13 mouse cellular contexts compared by ENCODE assay signal in the genomic region with DNA sequence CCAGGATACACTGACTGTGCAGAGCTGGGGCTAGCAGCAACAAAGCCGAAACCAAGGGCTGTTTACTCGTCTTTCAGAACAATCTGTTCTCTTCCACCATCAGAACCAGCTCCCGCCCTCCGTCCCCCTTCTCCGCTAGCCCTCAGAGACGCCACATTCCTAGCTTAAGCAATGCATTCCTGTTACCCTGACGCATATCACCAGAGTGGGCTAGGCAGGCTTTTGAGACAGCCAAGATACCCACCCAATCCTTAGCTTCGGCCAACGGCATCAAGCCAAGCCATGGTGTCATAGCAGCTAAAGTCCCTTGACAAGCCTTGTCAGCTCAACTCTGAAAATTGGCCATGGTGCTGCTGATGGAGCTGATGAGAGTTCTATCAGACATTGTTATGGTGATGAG.
DNase-seq lines count a peak whose midpoint lies in the region; ATAC-seq and TF ChIP-seq lines count a peak whose summit lies in the region.
"Had no signal": no experiment of that assay in that cellular context is flagged by ENCODE, and none has a peak within 500 bp of the region (broad histone marks: within the 10 kb centered on the region; RNA-seq: fewer than 3 reads in every experiment).

No protein-coding gene starts in this region.

- no peak overlapping the region for H3K4me3 ChIP-seq in gastrocnemius, adult 2 months
- no peak overlapping the region for H3K4me3 ChIP-seq in forebrain, postnatal 0 days (ENCODE audit: low read depth, low read length)
- H3K4me3 ChIP-seq: limb, embryonic 15.5 days; midbrain, embryonic 12.5 days; neural tube, embryonic 15.5 days had no signal

- ATAC-seq in forebrain, postnatal 0 days: no peak
- ATAC-seq: liver, postnatal 0 days had no signal

- TF ChIP-seq CTCF in gastrocnemius, adult 2 months (IDR thresholded peaks at IDR 0.05): no peak
- TF ChIP-seq CTCF in forebrain, postnatal 0 days (IDR thresholded peaks at IDR 0.05; ENCODE audit: low read depth): no peak

- H3K4me2 ChIP-seq in forebrain, postnatal 0 days (ENCODE audit: low read depth): no peak overlapping the region
- H3K4me2 ChIP-seq: limb, embryonic 15.5 days; midbrain, embryonic 12.5 days; neural tube, embryonic 15.5 days had no signal

- H3K4me1 ChIP-seq in forebrain, postnatal 0 days (ENCODE audit: insufficient read depth): no peaks in the 10 kb centered on the region
- H3K4me1 ChIP-seq: limb, embryonic 15.5 days; midbrain, embryonic 12.5 days; neural tube, embryonic 15.5 days had no signal

- H3K9me3 ChIP-seq in forebrain, postnatal 0 days (ENCODE audit: low read length): no peaks in the 10 kb centered on the region
- H3K9me3 ChIP-seq: limb, embryonic 15.5 days; midbrain, embryonic 12.5 days had no signal

- H3K27ac ChIP-seq in gastrocnemius, adult 2 months: 0 out of 2 replicates have a peak overlapping the region, but pooled peaks have one; percentile 20
- no peak overlapping the region for H3K27ac ChIP-seq in forebrain, postnatal 0 days (ENCODE audit: low read depth, low read length)
- H3K27ac ChIP-seq: limb, embryonic 15.5 days; midbrain, embryonic 12.5 days; neural tube, embryonic 15.5 days had no signal

- intact Hi-C loops in gastrocnemius, adult 2 months (cut with DNase I): no loop called here
- intact Hi-C loops in heart, postnatal 25 days (cut with DNase I): no loop called here

- H3K36me3 ChIP-seq in forebrain, postnatal 0 days (ENCODE audit: insufficient read depth): no peaks in the 10 kb centered on the region
- H3K36me3 ChIP-seq: limb, embryonic 15.5 days; midbrain, embryonic 12.5 days; neural tube, embryonic 15.5 days had no signal

- WGBS in forebrain, postnatal 0 days: 86% methylated on average over 9 of the region's 9 CpGs

- H3K27me3 ChIP-seq in forebrain, postnatal 0 days (ENCODE audit: insufficient read depth, low read length): no peaks in the 10 kb centered on the region
- H3K27me3 ChIP-seq: limb, embryonic 15.5 days; midbrain, embryonic 12.5 days; neural tube, embryonic 15.5 days had no signal

- H3K9ac ChIP-seq in forebrain, postnatal 0 days: no peak overlapping the region
- H3K9ac ChIP-seq: limb, embryonic 15.5 days; liver, postnatal 0 days; midbrain, embryonic 12.5 days; neural tube, embryonic 15.5 days had no signal

- peak; percentile 62 for DNase-seq in gastrocnemius, adult 18-20 months (ENCODE audit: low spot score)
- no peak for DNase-seq in gastrocnemius, postnatal 10 days
- peak; percentile 73 for DNase-seq in gastrocnemius, adult 2 months
- DNase-seq in heart, postnatal 25 days (ENCODE audit: low spot score): peak; percentile 61
- DNase-seq in lung, postnatal 14 days: peak; percentile 77
- no peak for DNase-seq in frontal cortex, postnatal 25 days (ENCODE audit: low spot score in 2 of 2)
- no peak for DNase-seq in forebrain, postnatal 0 days
- DNase-seq in adrenal gland, postnatal 36 days: no peak
- DNase-seq: kidney, adult 9 months; liver, postnatal 0 days had no signal

Comparison
In these comparisons a context has a peak if more than half of its experiments do, and no peak if none do; other contexts are left out.
1. DNase-seq: peak in gastrocnemius, adult 18-20 months (single experiment), gastrocnemius, adult 2 months (single experiment), heart, postnatal 25 days (single experiment) and lung, postnatal 14 days (single experiment); none in gastrocnemius, postnatal 10 days (single experiment), frontal cortex, postnatal 25 days (0 of 2), forebrain, postnatal 0 days (single experiment) and adrenal gland, postnatal 36 days (0 of 2).